In genomic region chr6:113838493-113838892, GRCm38 (mm10) we compare ENCODE assay signal across 19 mouse cellular contexts.
DNase-seq lines count a peak whose midpoint lies in the region; ATAC-seq and TF ChIP-seq lines count a peak whose summit lies in the region.
"Had no signal": no experiment of that assay in that cellular context is flagged by ENCODE, and none has a peak within 500 bp of the region (broad histone marks: within the 10 kb centered on the region; RNA-seq: fewer than 3 reads in every experiment).

No protein-coding gene starts in this region.

- 0 out of 2 replicates have a peak, but pooled peaks have one; percentile 3 for TF ChIP-seq CTCF in heart, adult 2 months (IDR thresholded peaks at IDR 0.05)
- TF ChIP-seq CTCF in liver, embryonic 14.5 days (IDR thresholded peaks at IDR 0.05; ENCODE audit: low read depth): peak; percentile 42
- 0 out of 2 replicates have a peak, but pooled peaks have one; percentile 20 for TF ChIP-seq CTCF in olfactory bulb, adult 2 months (IDR thresholded peaks at IDR 0.05; ENCODE audit: insufficient read depth, low read depth, low read length)

- no peaks in the 10 kb centered on the region for H3K9me3 ChIP-seq in heart, embryonic 10.5 days
- H3K9me3 ChIP-seq in liver, embryonic 14.5 days (ENCODE audit: control insufficient read depth, low read length): no peaks in the 10 kb centered on the region
- H3K9me3 ChIP-seq in forebrain, embryonic 16.5 days (ENCODE audit: control insufficient read depth, low read length): no peaks in the 10 kb centered on the region
- H3K9me3 ChIP-seq: hindbrain, embryonic 15.5 days; liver, embryonic 15.5 days; megakaryocyte, embryonic 14.5 days; neural tube, embryonic 12.5 days had no signal

- H3K79me2 ChIP-seq in heart, adult 2 months (replicated peaks; ENCODE audit: control insufficient read depth, insufficient read depth, low read length): no peaks in the 10 kb centered on the region

- H3K4me3 ChIP-seq in heart, adult 2 months: no peak overlapping the region
- no peak overlapping the region for H3K4me3 ChIP-seq in heart, embryonic 10.5 days
- no peak overlapping the region for H3K4me3 ChIP-seq in liver, embryonic 14.5 days (ENCODE audit: insufficient read depth in 1 of 2, low read depth in 2 of 2, low read length in 2 of 2)
- H3K4me3 ChIP-seq in olfactory bulb, adult 2 months (ENCODE audit: insufficient read depth, low read depth, low read length): no peak overlapping the region
- no peak overlapping the region for H3K4me3 ChIP-seq in forebrain, embryonic 16.5 days (replicated peaks; ENCODE audit: low read length)
- H3K4me3 ChIP-seq: hindbrain, embryonic 15.5 days; liver, embryonic 15.5 days; megakaryocyte, embryonic 14.5 days; neural tube, embryonic 12.5 days had no signal

- no peak overlapping the region for H3K4me2 ChIP-seq in liver, embryonic 14.5 days (ENCODE audit: low read depth)
- H3K4me2 ChIP-seq in forebrain, embryonic 16.5 days (ENCODE audit: low read length): no peak overlapping the region
- H3K4me2 ChIP-seq: hindbrain, embryonic 15.5 days; liver, embryonic 15.5 days; neural tube, embryonic 12.5 days had no signal

- intact Hi-C loops in heart, adult 2 months (cut with DNase I): no loop called here

- DNase-seq in heart, adult 2 months: no peak
- DNase-seq in heart, embryonic 10.5 days (ENCODE audit: low spot score): no peak
- DNase-seq in liver, embryonic 14.5 days (ENCODE audit: low read depth in 3 of 3, low spot score in 3 of 3): no peak
- DNase-seq in liver: no peak
- DNase-seq in ZHBTc4 (ENCODE audit: low read depth, low spot score): peak; percentile 5
- DNase-seq in layer of hippocampus, adult 18-20 months (ENCODE audit: low spot score in 2 of 2): no peak
- DNase-seq: adrenal gland, adult 2 months; cerebellum, adult 8-10 months; gastrocnemius, postnatal 14 days; heart, postnatal 14 days; kidney, adult 8-10 months; right cerebral cortex, postnatal 4 days; thymus, postnatal 36 days had no signal

- H3K36me3 ChIP-seq in heart, adult 2 months (ENCODE audit: control insufficient read depth, insufficient read depth, low read length): no peaks in the 10 kb centered on the region
- H3K36me3 ChIP-seq in heart, embryonic 10.5 days: no peaks in the 10 kb centered on the region
- H3K36me3 ChIP-seq in liver, embryonic 14.5 days (replicated peaks; ENCODE audit: control insufficient read depth, insufficient read depth, low read depth): no peaks in the 10 kb centered on the region
- H3K36me3 ChIP-seq in forebrain, embryonic 16.5 days (ENCODE audit: control insufficient read depth, insufficient read depth): peaks cover 5% of the 10 kb centered on the region; the same call in 1 of the 2 replicates
- H3K36me3 ChIP-seq: liver, embryonic 15.5 days had no signal

- no peaks in the 10 kb centered on the region for H3K4me1 ChIP-seq in heart, adult 2 months (ENCODE audit: control insufficient read depth, insufficient read depth, low read length)
- H3K4me1 ChIP-seq in heart, embryonic 10.5 days: peaks cover 10% of the 10 kb centered on the region
- H3K4me1 ChIP-seq in liver, embryonic 14.5 days (replicated peaks; ENCODE audit: control insufficient read depth in 2 of 2, insufficient read depth in 2 of 2, low read length in 1 of 2): no peaks in the 10 kb centered on the region
- peaks cover 48% of the 10 kb centered on the region for H3K4me1 ChIP-seq in olfactory bulb, adult 2 months (ENCODE audit: control insufficient read depth, insufficient read depth, low read length)
- no peaks in the 10 kb centered on the region for H3K4me1 ChIP-seq in forebrain, embryonic 16.5 days (replicated peaks; ENCODE audit: control insufficient read depth, insufficient read depth, low read length)
- H3K4me1 ChIP-seq: liver, embryonic 15.5 days; megakaryocyte, embryonic 14.5 days; neural tube, embryonic 12.5 days had no signal

- TF ChIP-seq EP300 in heart, adult 2 months (IDR thresholded peaks at IDR 0.05; ENCODE audit: insufficient read depth, low read depth, low read length): no peak
- TF ChIP-seq EP300 in liver, embryonic 14.5 days (IDR thresholded peaks at IDR 0.05; ENCODE audit: low read depth): no peak

- WGBS in heart, adult 2 months: 14% methylated on average over 1 of the region's 1 CpGs
- 25% methylated on average over 1 of the region's 1 CpGs for WGBS in heart, embryonic 10.5 days
- WGBS in liver, embryonic 14.5 days (ENCODE audit: insufficient replicate concordance): 25% methylated on average over 1 of the region's 1 CpGs
- WGBS in olfactory bulb, adult 2 months: 50% methylated on average over 1 of the region's 1 CpGs
- 39% methylated on average over 1 of the region's 1 CpGs for WGBS in forebrain, embryonic 16.5 days

- H3K27ac ChIP-seq in heart, adult 2 months: no peak overlapping the region
- H3K27ac ChIP-seq in heart, embryonic 10.5 days: no peak overlapping the region
- no peak overlapping the region for H3K27ac ChIP-seq in liver, embryonic 14.5 days
- H3K27ac ChIP-seq in olfactory bulb, adult 2 months (ENCODE audit: insufficient read depth, low read depth, low read length): no peak overlapping the region
- no peak overlapping the region for H3K27ac ChIP-seq in forebrain, embryonic 16.5 days (ENCODE audit: low read length)
- H3K27ac ChIP-seq: hindbrain, embryonic 15.5 days; liver, embryonic 15.5 days; neural tube, embryonic 12.5 days had no signal

- ATAC-seq in liver, embryonic 14.5 days (ENCODE audit: insufficient read depth): no peak
- ATAC-seq in forebrain, embryonic 16.5 days: no peak

- H3K27me3 ChIP-seq in heart, adult 2 months (ENCODE audit: control insufficient read depth, insufficient read depth, low read length): no peaks in the 10 kb centered on the region
- H3K27me3 ChIP-seq in heart, embryonic 10.5 days (ENCODE audit: insufficient read depth, poor library complexity, severe bottlenecking): peaks cover 85% of the 10 kb centered on the region
- H3K27me3 ChIP-seq in liver, embryonic 14.5 days (ENCODE audit: control insufficient read depth, insufficient read depth, low read length): no peaks in the 10 kb centered on the region
- H3K27me3 ChIP-seq in forebrain, embryonic 16.5 days (replicated peaks; ENCODE audit: control insufficient read depth, insufficient read depth, low read length): no peaks in the 10 kb centered on the region
- H3K27me3 ChIP-seq: hindbrain, embryonic 15.5 days; liver, embryonic 15.5 days; neural tube, embryonic 12.5 days had no signal

- no peak for TF ChIP-seq POLR2A in heart, adult 2 months (IDR thresholded peaks at IDR 0.05; ENCODE audit: insufficient read depth, low read depth, low read length)
- no peak for TF ChIP-seq POLR2A in olfactory bulb, adult 2 months (IDR thresholded peaks at IDR 0.05; ENCODE audit: insufficient read depth, low read depth, low read length)

- H3K9ac ChIP-seq in heart, adult 2 months (ENCODE audit: low read depth, low read length): no peak overlapping the region
- no peak overlapping the region for H3K9ac ChIP-seq in liver, embryonic 14.5 days (replicated peaks)
- H3K9ac ChIP-seq in forebrain, embryonic 16.5 days (replicated peaks; ENCODE audit: low read depth, low read length): no peak overlapping the region
- H3K9ac ChIP-seq: hindbrain, embryonic 15.5 days; liver, embryonic 15.5 days; neural tube, embryonic 12.5 days had no signal
